Mouse (Mus musculus) liver, embryonic 14.5 days (tissue): ENCODE measurements around the gene Marc2.

Experiments used
- CTCF ChIP-seq: IDR thresholded peaks from 2 replicates; pipeline ENCODE4 v1.5.1; 2016; ENCODE audit warnings: antibody characterized with exemption, low read depth, control low read depth
- EP300 ChIP-seq: IDR thresholded peaks from 2 replicates; pipeline ENCODE4 v1.6.1; 2016; ENCODE audit warnings: antibody characterized with exemption, low read depth

DNA sequence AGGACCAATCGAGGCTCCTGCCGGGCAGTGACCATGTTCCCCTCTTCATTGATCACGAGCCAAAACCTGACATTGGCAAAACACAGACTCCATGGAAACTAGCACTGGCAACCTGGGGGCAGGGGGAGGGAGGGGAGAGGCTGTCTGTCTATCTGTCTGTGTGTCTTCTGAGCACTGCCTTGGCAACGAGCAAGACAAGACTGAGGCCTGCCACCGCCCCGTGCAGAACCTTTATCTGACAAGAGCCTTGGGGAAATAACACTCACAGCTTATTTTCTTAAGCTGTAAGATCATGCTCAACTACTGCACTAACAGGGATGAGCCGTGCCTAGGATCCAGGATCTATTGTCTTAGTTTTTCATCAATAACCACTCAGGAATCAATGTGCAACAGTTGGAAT is 39.1 kb downstream of the Marc2 start:
- TF ChIP-seq CTCF (no peak), EP300 (no peak)
